Mouse (Mus musculus) limb, embryonic 14.5 days (tissue): ENCODE measurements around the gene Oas1g. TPM values are rescaled to one million over a fixed set of nuclear protein-coding genes. Genes with fewer than 3 reads are reported as not detected.
"Not testable (repeated sequence)": the region's sequence is repeated elsewhere in the genome, so short reads cannot be mapped to it uniquely, and the experiment has no call there.

ENCODE experiments used
- ATAC-seq: fragments of 200-750 bp; cut with Nextera tagmentation; 2 replicates; pipeline ENCODE4 v1.8.0; 2017; ENCODE audit warnings: low read depth, moderate number of reproducible peaks, moderate TSS enrichment; ENCODE audit not compliant: low FRiP score
- DNase-seq: peaks from one replicate; pipeline ENCODE4 v3.0.0-alpha.2; 2015; ENCODE audit warnings: low spot score
- H3K27ac ChIP-seq: fragments of 300-500 bp; sonication (generic); replicated peaks from 2 replicates; pipeline ENCODE4 v1.5.1; 2014; ENCODE audit warnings: low read depth, mild to moderate bottlenecking, low read length, moderate library complexity, mixed read lengths
- H3K27me3 ChIP-seq: fragments of 300-500 bp; sonication (generic); 2 replicates; pipeline ENCODE4 v1.6.1; 2014; ENCODE audit warnings: low read length, mixed read lengths; ENCODE audit not compliant: control insufficient read depth, insufficient read depth
- H3K36me3 ChIP-seq: fragments of 300-500 bp; sonication (generic); 2 replicates; pipeline ENCODE4 v1.6.1; 2014; ENCODE audit warnings: mild to moderate bottlenecking, low read length, moderate library complexity, mixed read lengths; ENCODE audit not compliant: control insufficient read depth, insufficient read depth
- H3K4me1 ChIP-seq: fragments of 300-500 bp; sonication (generic); 2 replicates; pipeline ENCODE4 v1.6.1; 2014; ENCODE audit warnings: antibody characterized with exemption, low read length, mixed read lengths; ENCODE audit not compliant: control insufficient read depth, insufficient read depth
- H3K4me2 ChIP-seq: fragments of 300-500 bp; sonication (generic); replicated peaks from 2 replicates; pipeline ENCODE4 v1.6.1; 2014; ENCODE audit warnings: low read depth, mild to moderate bottlenecking, low read length, moderate library complexity; ENCODE audit not compliant: severe bottlenecking
- H3K4me3 ChIP-seq: fragments of 300-500 bp; sonication (generic); replicated peaks from 2 replicates; pipeline ENCODE4 v1.5.1; 2014; ENCODE audit warnings: low read length
- H3K9ac ChIP-seq: fragments of 300-500 bp; sonication (generic); 2 replicates; pipeline ENCODE4 v1.6.1; 2014; ENCODE audit warnings: mild to moderate bottlenecking, low read depth, low read length, moderate library complexity; ENCODE audit not compliant: severe bottlenecking
- H3K9me3 ChIP-seq: fragments of 300-500 bp; sonication (generic); 2 replicates; pipeline ENCODE4 v1.6.1; 2016; ENCODE audit warnings: low read length; ENCODE audit not compliant: control insufficient read depth
- POLR2A ChIP-seq: fragments of 200-500 bp; IDR thresholded peaks from 2 replicates; pipeline ENCODE4 v1.8.0; 2012; ENCODE audit warnings: inconsistent platforms, mild to moderate bottlenecking, moderate library complexity, borderline replicate concordance; ENCODE audit not compliant: insufficient read depth, insufficient read length; ENCODE audit errors: extremely low read depth
- WGBS: fragments of 180-500 bp; shearing (Covaris S2); extraction: QIAGEN DNeasy Blood & Tissue Kit; methylation state at CpG from one replicate; pipeline ENCODE4 v1.1.7; 2014; 5-methylcytosine and 5-hydroxymethylcytosine counted together
- polyA plus RNA-seq, 2 experiments: library from polyadenylated mRNA; depleted of rRNA in 1 of 2; stranded (reverse) in 1 of 2; unstranded in 1 of 2; fragments of >200 nt; fragmentation: Nextera tagmentation in 1 of 2; extraction: Ambion mirVana in 1 of 2; gene quantifications; 2 replicates each; pipeline versions ENCODE4 v1.2.1 to v1.2.3; 2012 to 2014

Gene Oas1g
- polyA plus RNA-seq, 2 experiments, result 0.72 TPM; not detected in 1

- H3K4me2 ChIP-seq, result no peak overlapping the region
- no peaks in the 10 kb centered on the region for H3K4me1 ChIP-seq
- H3K27me3 ChIP-seq, result no peaks in the 10 kb centered on the region
- H3K9ac ChIP-seq, result no peak overlapping the region
- no peak for TF ChIP-seq POLR2A
- no peak for ATAC-seq
- no peak overlapping the region for H3K27ac ChIP-seq
- H3K9me3 ChIP-seq, result no peaks in the 10 kb centered on the region
- H3K4me3 ChIP-seq, result no peak overlapping the region
- DNase-seq, result no peak
- H3K36me3 ChIP-seq, result no peaks in the 10 kb centered on the region
- 75% methylated on average over 3 of the region's 3 CpGs for WGBS
Observed at GRCm38 (mm10) chr5:120920296-120920695, 32.9 kb upstream of the Oas1g start.

GRCm38 (mm10) chr5:120919156-120919935 is 31.9 kb upstream of the Oas1g start:
- not testable (repeated sequence) for H3K36me3 ChIP-seq, ATAC-seq, H3K27me3 ChIP-seq, DNase-seq, H3K4me2 ChIP-seq, H3K4me1 ChIP-seq, H3K9ac ChIP-seq, H3K4me3 ChIP-seq, H3K9me3 ChIP-seq, H3K27ac ChIP-seq
- 61% methylated on average over 2 of the region's 2 CpGs for WGBS

DNA sequence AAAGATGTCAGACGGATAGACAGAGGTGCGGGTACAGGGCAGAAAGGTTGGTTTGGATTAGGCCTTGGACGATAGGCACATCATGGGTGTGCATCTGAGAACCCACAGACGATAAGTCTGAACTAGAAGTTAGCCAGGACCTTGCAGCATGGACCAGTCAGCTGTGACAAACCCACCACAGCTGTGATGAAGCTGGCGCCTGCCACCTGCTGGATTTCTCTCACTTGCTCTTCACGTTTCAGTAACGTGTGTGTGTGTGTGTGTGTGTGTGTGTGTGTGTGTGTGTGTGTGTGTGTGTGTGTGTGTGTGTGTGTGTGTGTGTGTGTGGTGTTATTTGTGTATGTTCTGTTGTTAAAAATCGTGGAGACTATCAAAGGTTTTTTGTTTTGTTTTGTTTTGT is 26.8 kb upstream of the Oas1g start, which contains the start of gene Oas1d:
Gene Oas1d (plus strand): TSS at position 333 of the 400 bp plus-strand sequence.
- H3K27ac ChIP-seq, H3K9me3 ChIP-seq, H3K4me2 ChIP-seq, H3K27me3 ChIP-seq, H3K4me3 ChIP-seq, H3K9ac ChIP-seq, DNase-seq, H3K36me3 ChIP-seq, ATAC-seq, H3K4me1 ChIP-seq: not testable (repeated sequence)
- WGBS, result 46% methylated on average over 8 of the region's 8 CpGs

- no peak overlapping the region for H3K4me3 ChIP-seq
- no peaks in the 10 kb centered on the region for H3K9me3 ChIP-seq
- no peak overlapping the region for H3K4me2 ChIP-seq
- no peaks in the 10 kb centered on the region for H3K36me3 ChIP-seq
- no peaks in the 10 kb centered on the region for H3K4me1 ChIP-seq
- DNase-seq (no peak), ATAC-seq (no peak)
- H3K27ac ChIP-seq, result no peak overlapping the region
- TF ChIP-seq POLR2A, result no peak
- H3K27me3 ChIP-seq, result no peaks in the 10 kb centered on the region
- 50% methylated on average over 7 of the region's 7 CpGs for WGBS
- H3K9ac ChIP-seq, result no peak overlapping the region
Observed at GRCm38 (mm10) chr5:120908196-120908920, 20.9 kb upstream of the Oas1g start.

- H3K9ac ChIP-seq, H3K4me1 ChIP-seq, ATAC-seq, DNase-seq, H3K4me2 ChIP-seq, H3K27ac ChIP-seq, H3K36me3 ChIP-seq, H3K4me3 ChIP-seq, H3K9me3 ChIP-seq, H3K27me3 ChIP-seq: not testable (repeated sequence)
- WGBS, result 31% methylated on average over 9 of the region's 12 CpGs
Observed at GRCm38 (mm10) chr5:120906791-120907733, 19.6 kb upstream of the Oas1g start, which contains the start of gene Oas1a. TSS of gene Oas1a (minus strand) at chr5:120907521.
